Mouse (Mus musculus) forebrain, embryonic 15.5 days (tissue): Measurements from ENCODE around the gene Llcfc1. TPM values are rescaled to one million over a fixed set of nuclear protein-coding genes. Genes with fewer than 3 reads are reported as not detected.

Source experiments
- ATAC-seq: fragments of 200-750 bp; cut with Nextera tagmentation; replicated peaks from 2 replicates; pipeline ENCODE4 v1.8.0; 2017; ENCODE audit warnings: mild to moderate bottlenecking, moderate TSS enrichment, moderate library complexity
- H3K27ac ChIP-seq: fragments of 300-500 bp; sonication (generic); replicated peaks from 2 replicates; pipeline ENCODE4 v1.5.1; 2015; ENCODE audit warnings: mild to moderate bottlenecking, inconsistent platforms
- H3K27me3 ChIP-seq: fragments of 300-500 bp; sonication (generic); 2 replicates; pipeline ENCODE4 v1.6.1; 2015; ENCODE audit warnings: inconsistent platforms
- H3K36me3 ChIP-seq: fragments of 300-500 bp; sonication (generic); 2 replicates; pipeline ENCODE4 v1.6.1; 2015; ENCODE audit warnings: mild to moderate bottlenecking, inconsistent platforms
- H3K4me1 ChIP-seq: fragments of 300-500 bp; sonication (generic); 2 replicates; pipeline ENCODE4 v1.6.1; 2015; ENCODE audit warnings: inconsistent platforms
- H3K4me2 ChIP-seq: fragments of 300-500 bp; sonication (generic); replicated peaks from 2 replicates; pipeline ENCODE4 v1.6.1; 2015; ENCODE audit warnings: mild to moderate bottlenecking, inconsistent platforms
- H3K4me3 ChIP-seq: fragments of 300-500 bp; sonication (generic); 2 replicates; pipeline ENCODE4 v1.5.1; 2015; ENCODE audit warnings: mild to moderate bottlenecking, inconsistent platforms
- H3K9ac ChIP-seq: fragments of 300-500 bp; sonication (generic); replicated peaks from 2 replicates; pipeline ENCODE4 v1.6.1; 2015; ENCODE audit warnings: mild to moderate bottlenecking, inconsistent platforms
- H3K9me3 ChIP-seq: fragments of 300-500 bp; sonication (generic); 2 replicates; pipeline ENCODE4 v1.6.1; 2016; ENCODE audit warnings: inconsistent platforms
- WGBS: fragments of 180-500 bp; shearing (Covaris S2); methylation state at CpG from one replicate; pipeline ENCODE4 v1.1.7; 2015; ENCODE audit warnings: mixed read lengths; 5-methylcytosine and 5-hydroxymethylcytosine counted together
- polyA plus RNA-seq: library from polyadenylated mRNA; unstranded; fragments of >200 nt; fragmentation: Nextera tagmentation; extraction: Ambion mirVana; gene quantifications from 2 replicates; pipeline ENCODE4 v1.2.1, GENCODE M21; 2015

The Llcfc1 gene
- polyA plus RNA-seq, 1 experiment from 2014 or later, result not detected

DNA sequence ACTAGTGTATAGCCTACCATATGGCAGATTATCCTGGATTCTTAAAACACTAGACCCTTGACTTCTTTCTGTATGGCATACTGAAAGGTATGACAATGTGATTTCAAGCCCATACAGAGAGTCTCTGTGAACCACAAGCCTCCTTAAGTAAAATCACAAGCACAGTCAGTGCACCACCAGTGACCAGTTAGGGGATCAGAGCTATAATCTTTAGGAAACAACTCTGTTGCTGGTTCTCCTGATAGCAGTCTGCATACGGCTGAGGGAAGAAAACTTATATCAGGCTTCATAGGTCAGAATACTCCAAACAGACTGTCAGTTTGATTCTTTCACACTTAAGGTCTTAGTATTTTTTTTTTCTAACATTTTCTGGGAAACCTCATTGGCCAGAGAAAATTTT, 25.7 kb upstream of the Llcfc1 start:
- Histone ChIP-seq H3K4me2 (no peak overlapping the region), H3K27ac (no peak overlapping the region), H3K27me3 (no peaks in the 10 kb centered on the region), H3K9me3 (no peaks in the 10 kb centered on the region), H3K9ac (no peak overlapping the region), H3K4me3 (no peak overlapping the region), H3K4me1 (no peaks in the 10 kb centered on the region), H3K36me3 (no peaks in the 10 kb centered on the region)
- WGBS, result 88% methylated on average over 1 of the region's 1 CpGs
- ATAC-seq, result no peak

DNA sequence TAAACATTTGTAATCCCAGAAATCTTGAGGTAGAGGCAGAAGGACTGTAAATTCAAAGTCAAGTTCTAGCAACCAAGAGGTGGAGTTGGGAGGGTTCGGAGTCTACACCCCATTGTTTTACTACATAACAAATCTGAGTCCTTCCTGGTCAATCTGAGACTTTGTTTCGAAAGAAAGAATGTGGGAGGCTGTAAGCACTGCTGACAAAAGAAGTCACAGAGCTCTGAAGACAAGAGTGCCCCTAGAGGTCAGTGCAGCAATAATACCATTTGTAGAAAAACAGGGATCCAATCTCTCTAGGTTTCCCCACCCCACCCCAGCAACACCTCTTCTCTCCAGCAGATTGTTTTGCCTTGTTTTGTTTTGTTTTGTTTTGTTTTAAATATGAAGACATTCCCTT, 21.9 kb upstream of the Llcfc1 start:
- Histone ChIP-seq H3K36me3 (no peaks in the 10 kb centered on the region), H3K4me1 (no peaks in the 10 kb centered on the region), H3K4me3 (no peak overlapping the region), H3K9me3 (no peaks in the 10 kb centered on the region), H3K27me3 (no peaks in the 10 kb centered on the region), H3K27ac (no peak overlapping the region), H3K4me2 (no peak overlapping the region), H3K9ac (no peak overlapping the region)
- WGBS, result 29% methylated on average over 2 of the region's 2 CpGs
- no peak for ATAC-seq

DNA sequence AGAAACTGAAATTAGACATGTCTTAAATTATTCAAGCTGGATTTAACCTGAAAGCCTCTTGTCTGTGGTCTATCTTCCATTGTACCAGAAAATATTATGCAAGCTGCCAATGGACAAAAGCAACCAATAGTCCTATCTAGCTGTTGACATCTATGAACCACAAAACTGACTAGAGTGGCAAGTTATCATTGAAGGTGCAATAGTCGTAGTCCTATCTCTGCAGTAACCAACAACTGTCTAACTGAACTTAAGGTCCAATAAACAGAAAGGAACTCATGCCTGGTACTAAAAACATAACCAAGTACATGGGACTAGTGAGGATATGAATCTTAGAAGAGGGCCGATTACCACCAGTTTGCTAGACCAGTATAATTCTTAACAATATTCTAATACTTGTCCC, 7.7 kb upstream of the Llcfc1 start:
- no peaks in the 10 kb centered on the region for H3K9me3 ChIP-seq
- ATAC-seq, result no peak

DNA sequence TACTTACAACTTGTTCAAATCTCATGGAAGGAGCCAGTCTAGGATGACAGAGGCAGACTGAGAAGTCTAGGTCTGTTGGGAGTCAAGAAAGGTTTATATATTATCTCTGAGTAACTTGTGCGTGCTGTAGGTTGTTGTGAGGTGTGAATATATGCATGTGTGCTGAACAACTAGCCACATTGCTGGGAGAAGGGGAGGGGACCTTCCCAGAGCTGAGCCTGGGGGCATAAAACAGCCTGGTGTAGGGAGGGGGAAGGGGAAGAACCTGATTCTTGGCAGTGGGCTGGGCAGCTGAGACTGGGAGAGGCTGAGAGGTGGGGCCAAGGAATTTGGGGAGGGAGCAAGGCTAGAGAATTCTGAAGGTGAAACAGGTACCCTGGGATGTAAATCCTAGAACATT, 3.6 kb upstream of the Llcfc1 start, which contains the start of gene Trpv5:
TSS of gene Trpv5 (minus strand) at position 101 of the 400 bp plus-strand sequence.
- Histone ChIP-seq H3K9ac (no peak within 1 kb of the TSS), H3K27ac (no peak within 1 kb of the TSS), H3K4me1 (no peaks in the 10 kb centered on the region), H3K9me3 (no peaks in the 10 kb centered on the region), H3K36me3 (no peaks in the 10 kb centered on the region), H3K4me2 (no peak within 1 kb of the TSS), H3K4me3 (no peak within 1 kb of the TSS), H3K27me3 (no peaks in the 10 kb centered on the region)
- ATAC-seq, result no peak
- 84% methylated on average over 1 of the region's 1 CpGs for WGBS

More for the DNA sequence above, 7.7 kb upstream of the Llcfc1 start:
- Histone ChIP-seq H3K4me3 (no peak overlapping the region), H3K36me3 (no peaks in the 10 kb centered on the region), H3K4me1 (no peaks in the 10 kb centered on the region), H3K9ac (no peak overlapping the region), H3K4me2 (no peak overlapping the region), H3K27me3 (no peaks in the 10 kb centered on the region), H3K27ac (no peak overlapping the region)
- 89% methylated on average over 2 of the region's 2 CpGs for WGBS

DNA sequence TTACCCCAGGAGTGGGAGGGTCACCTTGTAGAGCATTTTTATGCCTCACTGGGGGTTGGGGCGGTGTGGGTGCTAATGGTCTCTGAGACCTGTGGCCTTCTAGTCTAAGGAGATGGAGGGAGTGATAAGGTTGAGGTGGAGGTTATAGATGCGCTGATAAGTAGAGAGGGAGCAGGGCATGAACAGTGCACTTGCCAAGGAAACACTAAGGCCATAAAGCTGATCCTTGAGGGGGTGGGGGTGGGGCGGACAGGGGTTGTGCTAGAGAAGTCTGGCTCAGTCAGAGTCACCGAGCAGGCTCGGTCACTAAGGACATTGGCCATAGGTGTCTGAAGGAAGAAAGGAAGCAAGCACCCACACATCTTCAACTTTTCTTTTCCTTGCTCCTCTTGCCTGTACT, 2.6 kb upstream of the Llcfc1 start:
- no peak overlapping the region for H3K27ac ChIP-seq
- no peaks in the 10 kb centered on the region for H3K9me3 ChIP-seq
- no peak overlapping the region for H3K4me3 ChIP-seq
- ATAC-seq, result no peak
- no peak overlapping the region for H3K9ac ChIP-seq
- H3K27me3 ChIP-seq, result no peaks in the 10 kb centered on the region
- WGBS, result 91% methylated on average over 5 of the region's 5 CpGs
- no peaks in the 10 kb centered on the region for H3K4me1 ChIP-seq
- no peak overlapping the region for H3K4me2 ChIP-seq
- H3K36me3 ChIP-seq, result no peaks in the 10 kb centered on the region

DNA sequence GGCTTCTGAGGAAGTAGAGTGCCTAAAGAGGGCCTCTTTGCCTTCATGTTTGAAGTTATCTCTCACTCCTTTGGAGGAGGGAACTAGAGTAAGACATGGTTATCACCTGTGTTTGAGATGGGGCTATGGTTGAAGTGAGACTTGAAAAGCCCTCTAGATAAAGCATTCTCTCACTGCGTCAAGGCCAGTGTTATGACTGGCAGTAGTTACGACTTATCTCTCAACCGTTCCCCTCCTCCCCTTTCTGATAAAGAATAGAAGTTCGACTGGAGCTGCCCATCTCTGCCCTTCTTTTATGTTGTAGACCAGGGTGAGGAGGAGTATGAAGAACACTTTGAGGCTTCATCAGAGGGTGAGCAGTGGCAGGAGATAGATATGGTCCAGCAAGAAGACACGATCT, 680 bp downstream of the Llcfc1 start:
- Histone ChIP-seq H3K4me3 (no peak overlapping the region), H3K36me3 (no peaks in the 10 kb centered on the region), H3K9ac (no peak overlapping the region), H3K27me3 (no peaks in the 10 kb centered on the region), H3K27ac (no peak overlapping the region), H3K9me3 (no peaks in the 10 kb centered on the region), H3K4me1 (no peaks in the 10 kb centered on the region), H3K4me2 (no peak overlapping the region)
- WGBS, result 87% methylated on average over 5 of the region's 5 CpGs
- no peak for ATAC-seq

DNA sequence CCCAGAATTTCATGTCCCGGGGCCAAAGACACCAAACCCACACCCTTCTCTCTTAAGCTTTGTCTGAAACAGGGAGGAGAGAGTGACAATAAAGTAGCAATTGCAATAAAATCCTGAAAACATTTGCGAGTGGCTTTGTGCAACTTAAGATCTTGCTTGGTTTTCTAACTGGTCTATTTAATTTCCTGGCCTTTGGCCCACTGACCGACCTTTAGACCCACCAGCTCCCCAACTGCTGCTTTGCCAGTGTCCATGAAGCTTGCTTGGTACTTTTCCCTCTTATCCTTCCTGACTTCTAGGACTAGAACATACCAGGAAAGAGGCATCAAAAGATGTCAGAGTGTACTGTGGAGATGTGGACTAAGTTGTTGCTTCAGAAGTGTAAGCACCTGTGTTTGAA, 1.4 kb downstream of the Llcfc1 start:
- 91% methylated on average over 3 of the region's 3 CpGs for WGBS

DNA sequence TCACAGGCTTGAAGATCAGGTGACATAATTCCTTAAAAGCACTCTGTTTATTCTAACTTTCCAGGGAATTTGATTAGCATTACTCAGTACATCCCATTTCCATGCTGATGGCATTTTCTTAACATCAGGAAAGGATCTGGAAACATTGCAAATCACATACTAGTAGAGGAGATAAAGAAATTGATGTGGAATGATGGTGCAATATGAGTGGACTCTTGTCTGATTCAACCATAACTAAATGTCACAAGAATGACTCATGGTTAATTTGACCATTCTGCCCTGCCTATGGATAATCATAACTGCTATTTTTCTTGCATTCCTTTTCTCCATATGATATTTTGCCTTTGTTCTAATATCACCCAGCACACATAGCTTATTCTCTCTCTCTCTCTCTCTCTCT, 8.0 kb downstream of the Llcfc1 start:
- H3K4me2 ChIP-seq, result no peak overlapping the region
- H3K27me3 ChIP-seq, result no peaks in the 10 kb centered on the region
- H3K36me3 ChIP-seq, result no peaks in the 10 kb centered on the region
- no peak overlapping the region for H3K27ac ChIP-seq
- H3K9ac ChIP-seq, result no peak overlapping the region
- ATAC-seq, result no peak
- H3K9me3 ChIP-seq, result no peaks in the 10 kb centered on the region
- H3K4me3 ChIP-seq, result no peak overlapping the region
- H3K4me1 ChIP-seq, result no peaks in the 10 kb centered on the region

More for the DNA sequence above, 1.4 kb downstream of the Llcfc1 start:
- Histone ChIP-seq H3K27ac (no peak overlapping the region), H3K4me3 (no peak overlapping the region), H3K4me1 (no peaks in the 10 kb centered on the region), H3K9me3 (no peaks in the 10 kb centered on the region), H3K9ac (no peak overlapping the region), H3K4me2 (no peak overlapping the region), H3K27me3 (no peaks in the 10 kb centered on the region), H3K36me3 (no peaks in the 10 kb centered on the region)
- no peak for ATAC-seq

DNA sequence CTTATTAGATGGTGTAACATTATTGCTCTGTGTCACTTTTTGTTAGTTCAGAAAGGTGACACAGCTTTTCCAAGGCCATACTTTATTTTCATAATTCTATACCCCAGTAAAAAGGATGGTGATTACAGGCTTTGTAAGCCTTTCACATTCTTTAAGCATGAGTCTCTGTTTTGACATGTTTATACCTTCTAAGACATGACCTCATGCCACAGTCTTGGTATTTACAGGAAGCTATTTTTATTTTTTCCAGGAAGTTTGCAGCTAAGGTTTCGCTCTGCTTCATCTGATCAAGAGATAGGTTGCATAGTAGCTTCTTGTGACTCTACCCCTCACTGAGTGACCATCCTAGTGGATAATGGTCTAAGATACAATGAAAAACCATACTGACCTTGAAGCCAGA, 10.2 kb downstream of the Llcfc1 start:
- WGBS, result 92% methylated on average over 1 of the region's 1 CpGs
- no peaks in the 10 kb centered on the region for H3K27me3 ChIP-seq
- H3K36me3 ChIP-seq, result no peaks in the 10 kb centered on the region
- no peak overlapping the region for H3K4me2 ChIP-seq
- H3K9ac ChIP-seq, result no peak overlapping the region
- H3K4me3 ChIP-seq, result no peak overlapping the region
- H3K4me1 ChIP-seq, result no peaks in the 10 kb centered on the region
- no peaks in the 10 kb centered on the region for H3K9me3 ChIP-seq
- no peak overlapping the region for H3K27ac ChIP-seq
- no peak for ATAC-seq

DNA sequence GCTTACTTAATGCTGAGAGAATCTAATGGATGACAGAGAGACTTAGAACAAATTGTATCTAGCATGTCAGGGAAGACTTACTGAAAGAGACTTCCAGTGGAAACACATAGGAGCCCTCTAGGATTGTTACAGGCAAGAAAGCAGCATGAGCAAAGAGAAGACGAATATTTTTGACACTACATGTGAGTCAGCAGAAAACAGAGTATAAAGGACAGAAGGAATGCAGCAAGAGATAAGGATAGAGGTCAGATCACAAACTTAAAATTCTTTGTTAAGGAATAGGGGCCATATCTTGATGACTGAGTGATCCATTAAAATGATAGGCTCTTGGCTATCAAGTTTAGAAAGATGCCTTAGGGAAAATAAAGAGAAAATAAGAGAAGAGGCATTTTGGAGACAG, 17.0 kb downstream of the Llcfc1 start:
- no peak overlapping the region for H3K4me2 ChIP-seq
- H3K4me1 ChIP-seq, result no peaks in the 10 kb centered on the region
- ATAC-seq, result no peak
- no peaks in the 10 kb centered on the region for H3K36me3 ChIP-seq
- H3K27me3 ChIP-seq, result no peaks in the 10 kb centered on the region
- WGBS, result 90% methylated on average over 1 of the region's 1 CpGs
- no peaks in the 10 kb centered on the region for H3K9me3 ChIP-seq
- no peak overlapping the region for H3K4me3 ChIP-seq
- H3K27ac ChIP-seq, result no peak overlapping the region
- no peak overlapping the region for H3K9ac ChIP-seq

DNA sequence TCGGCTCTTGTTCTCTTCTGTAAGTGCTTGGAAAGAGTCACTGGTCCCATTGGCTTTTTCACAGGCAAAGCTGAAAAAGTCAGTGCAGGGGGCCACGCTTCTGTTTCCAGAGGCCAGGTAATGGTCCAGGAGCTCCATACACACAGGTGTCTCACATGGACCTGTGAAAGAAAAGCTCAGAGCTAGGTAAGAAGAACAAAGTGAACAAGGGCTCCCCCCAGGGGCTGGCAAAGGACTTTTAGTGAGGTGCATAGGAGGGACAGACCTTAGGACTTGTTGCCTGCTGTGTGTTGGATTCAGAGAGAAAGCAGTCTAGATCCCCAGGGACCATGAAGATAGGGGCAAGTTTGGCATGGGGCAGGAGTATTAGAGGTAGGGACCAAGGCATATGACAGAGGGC, 18.7 kb downstream of the Llcfc1 start:
- 89% methylated on average over 2 of the region's 2 CpGs for WGBS
- H3K4me1 ChIP-seq, result no peaks in the 10 kb centered on the region

DNA sequence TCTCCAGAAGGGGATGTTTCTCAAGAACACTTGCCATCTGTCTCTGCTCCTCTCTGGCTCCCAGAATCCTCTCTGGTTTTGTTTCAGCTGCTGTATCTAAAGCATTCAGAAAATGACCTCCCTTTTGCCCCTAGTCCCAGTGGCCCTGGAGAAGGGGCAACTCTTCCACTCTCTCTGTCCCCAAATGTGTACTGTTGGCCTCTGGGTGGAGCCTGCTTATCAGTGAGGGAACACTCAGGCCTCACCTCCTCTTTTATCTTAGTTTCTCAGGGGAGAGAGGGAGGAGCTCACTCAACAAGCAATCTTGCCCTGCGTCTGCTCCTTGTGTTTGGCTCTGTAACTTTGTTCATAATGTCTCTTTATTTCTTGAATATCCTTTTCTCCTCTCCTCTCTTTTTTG, 19.9 kb downstream of the Llcfc1 start, which contains the start of gene Kel:
TSS of gene Kel (minus strand) at position 217 of the 400 bp plus-strand sequence.
- Histone ChIP-seq H3K27ac (no peak within 1 kb of the TSS), H3K9ac (no peak within 1 kb of the TSS), H3K4me3 (no peak within 1 kb of the TSS), H3K36me3 (no peaks in the 10 kb centered on the region), H3K4me2 (no peak within 1 kb of the TSS), H3K4me1 (no peaks in the 10 kb centered on the region), H3K27me3 (no peaks in the 10 kb centered on the region), H3K9me3 (no peaks in the 10 kb centered on the region)
- ATAC-seq, result no peak
- WGBS, result 35% methylated on average over 1 of the region's 1 CpGs

More for the DNA sequence above, 18.7 kb downstream of the Llcfc1 start:
- no peak for ATAC-seq
- Histone ChIP-seq H3K27ac (no peak overlapping the region), H3K4me2 (no peak overlapping the region), H3K9ac (no peak overlapping the region), H3K9me3 (no peaks in the 10 kb centered on the region), H3K36me3 (no peaks in the 10 kb centered on the region), H3K4me3 (no peak overlapping the region), H3K27me3 (no peaks in the 10 kb centered on the region)

DNA sequence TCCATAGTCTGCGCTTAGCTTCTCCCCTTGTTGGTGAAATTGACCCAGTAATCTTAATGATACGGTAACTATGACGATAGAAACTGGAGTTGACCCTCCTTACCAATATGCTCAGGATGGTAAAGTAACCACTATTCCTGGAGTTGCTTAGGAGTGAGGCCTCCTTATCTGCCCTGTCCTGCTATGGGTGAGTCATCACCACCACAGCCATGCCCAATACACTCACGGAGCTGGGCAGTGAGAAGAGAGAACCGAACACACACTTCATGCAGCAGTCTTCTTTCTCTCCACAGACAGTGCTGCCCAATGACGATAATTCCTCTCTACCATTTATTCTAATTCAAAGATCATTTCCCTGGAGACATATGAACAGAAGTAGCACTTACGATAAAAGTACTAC, 22.0 kb downstream of the Llcfc1 start:
- no peak overlapping the region for H3K27ac ChIP-seq
- H3K4me3 ChIP-seq, result no peak overlapping the region
- no peaks in the 10 kb centered on the region for H3K27me3 ChIP-seq
- 92% methylated on average over 7 of the region's 7 CpGs for WGBS
- no peaks in the 10 kb centered on the region for H3K4me1 ChIP-seq
- no peak overlapping the region for H3K9ac ChIP-seq
- H3K36me3 ChIP-seq, result no peaks in the 10 kb centered on the region
- ATAC-seq, result no peak
- H3K9me3 ChIP-seq, result no peaks in the 10 kb centered on the region
- no peak overlapping the region for H3K4me2 ChIP-seq
